Mouse (Mus musculus): Measurements from ENCODE around the gene Pus7l. TPM values are rescaled to one million over a fixed set of nuclear protein-coding genes. Genes with fewer than 3 reads are reported as not detected.

The Pus7l gene
- 1 to 10 TPM in 1 of 2 experiments, under 1 TPM in 1; 0.50 to 2.3 TPM for polyA plus RNA-seq (2012; fragmentation: generic; extraction: Trizol)

GRCm38 (mm10) chr15:94543409-94544051, at the start of gene Pus7l, which contains the start of gene Irak4:
TSS of gene Pus7l (minus strand) at chr15:94543547.
TSS of gene Irak4 (plus strand) at chr15:94543643.

DNA sequence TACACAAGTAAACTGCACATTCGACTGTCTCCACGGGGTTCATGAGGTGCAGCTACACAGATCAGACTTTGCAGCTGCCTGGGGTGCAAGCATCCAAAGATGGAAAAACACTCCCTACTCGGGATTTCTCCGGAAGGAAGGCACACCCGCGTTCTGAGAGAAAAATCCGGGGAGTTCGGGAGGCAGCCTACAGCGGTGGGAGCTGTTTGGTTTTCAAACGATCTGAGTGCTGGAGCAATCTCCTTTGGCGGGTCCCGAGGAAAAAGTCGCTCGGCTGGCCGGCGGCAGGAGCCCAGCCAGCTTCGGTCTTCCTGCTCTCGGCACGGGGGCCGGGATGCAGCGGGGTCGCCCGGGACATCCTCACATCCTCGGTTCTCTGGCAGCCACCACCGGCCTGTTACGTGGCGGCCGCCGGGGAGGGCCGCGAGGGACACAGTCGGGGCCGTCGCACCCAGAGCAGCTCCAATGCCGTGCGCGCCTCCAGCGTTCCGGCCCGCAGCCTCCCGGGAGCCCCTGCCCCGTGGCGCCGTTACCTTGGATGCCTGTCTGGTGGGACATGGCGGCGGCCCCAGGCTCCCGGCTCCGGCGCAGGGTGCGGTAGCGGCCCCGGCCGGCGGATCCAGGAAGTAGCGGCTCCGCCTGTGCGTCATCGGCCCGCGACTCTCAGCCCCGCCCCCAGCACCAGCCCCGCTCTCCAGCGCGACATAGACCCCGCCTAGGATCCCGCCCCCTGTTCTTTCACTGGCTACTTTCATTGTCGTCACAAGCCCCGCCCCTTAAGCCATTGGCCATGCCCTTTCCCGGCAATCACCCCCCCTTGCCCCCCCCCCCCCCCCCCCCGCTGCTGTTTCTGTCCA, 46.1 kb upstream of the Pus7l start, which contains the start of gene Twf1:
Gene Twf1 (minus strand): TSS at position 671 of the 857 bp plus-strand sequence.

Other genes starting within 250 kb of the Pus7l start
- gene Adamts20, start 78.1 kb downstream of the Pus7l start, polyA plus RNA-seq (2012; fragmentation: generic; extraction: Trizol), result not detected
- gene Irak4, start 96 bp upstream of the Pus7l start, polyA plus RNA-seq (2012; fragmentation: generic; extraction: Trizol), result 10 to 100 TPM in 1 of 2 experiments, 1 to 10 TPM in 1; 1.5 to 11.2 TPM
- gene Twf1, start 46.3 kb upstream of the Pus7l start, polyA plus RNA-seq (2012; fragmentation: generic; extraction: Trizol), result 10 to 100 TPM in 1 of 2 experiments, 1 to 10 TPM in 1; 5.9 to 33.0 TPM
- 1 to 10 TPM in 1 of 2 experiments, under 1 TPM in 1; 0.15 to 1.8 TPM for gene Tmem117, start 85.7 kb upstream of the Pus7l start, polyA plus RNA-seq (2012; fragmentation: generic; extraction: Trizol)

Data from C3H10T1/2 (cell line).